Mouse (Mus musculus): ENCODE results near the gene Dnajc6.

Dnajc6 gene

DNA sequence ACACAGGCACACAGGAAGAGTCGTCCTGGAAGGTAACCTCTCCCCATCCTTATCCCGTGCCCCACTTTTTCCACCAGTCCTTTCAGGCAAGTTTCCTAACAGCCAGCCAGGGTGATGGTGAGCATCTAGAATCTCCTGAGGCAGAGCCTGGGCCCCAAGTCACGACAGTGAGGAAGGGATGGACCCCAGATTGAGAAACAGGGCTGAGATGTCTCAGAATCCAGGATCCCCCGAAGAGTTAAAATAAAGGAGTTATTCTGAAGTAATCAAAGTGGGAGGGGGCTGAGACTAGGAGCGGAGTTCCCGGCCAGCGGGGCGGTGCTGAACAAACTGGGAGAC, 150.4 kb downstream of the Dnajc6 start:
- DNase-seq, result no peak

DNA sequence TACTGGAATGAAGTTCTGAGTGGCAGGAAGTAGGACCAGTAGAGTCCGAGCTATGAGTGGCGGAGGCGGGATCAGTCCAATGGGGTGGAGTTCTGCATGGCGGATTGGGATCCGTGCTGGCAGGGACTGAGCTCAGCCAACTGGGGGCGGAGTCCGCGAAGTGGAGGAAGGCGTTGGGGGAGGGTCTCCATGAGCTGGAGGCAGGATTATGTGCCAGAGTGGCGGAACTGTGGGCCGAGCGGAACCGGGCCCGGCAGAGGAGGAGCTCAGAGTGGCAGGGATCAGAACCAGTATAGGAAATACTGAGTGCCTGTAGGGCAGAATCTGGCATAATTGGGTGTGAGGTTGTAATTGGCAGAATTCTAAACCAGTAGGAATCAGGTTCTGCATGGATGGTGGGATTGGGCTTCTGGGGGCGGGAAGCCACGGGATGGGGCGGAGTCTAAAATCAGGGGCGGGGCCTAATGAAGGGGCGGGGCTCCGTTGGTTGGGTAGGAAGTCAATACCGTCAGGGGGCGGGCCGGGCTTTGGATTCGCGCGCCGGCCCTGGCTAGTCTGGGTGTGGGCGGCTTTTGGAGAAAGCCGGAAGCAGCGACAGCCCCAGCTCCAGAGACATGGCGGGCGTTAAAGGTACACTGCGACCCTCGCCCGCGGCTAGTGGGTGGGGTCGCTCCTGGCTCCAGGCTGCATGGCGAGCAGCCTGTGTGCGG, 150.9 kb downstream of the Dnajc6 start, which contains the start of gene Leprot:
Gene Leprot (plus strand): TSS at position 523 of the 710 bp plus-strand sequence.
- peak; percentile 90 to 91 for DNase-seq

DNA sequence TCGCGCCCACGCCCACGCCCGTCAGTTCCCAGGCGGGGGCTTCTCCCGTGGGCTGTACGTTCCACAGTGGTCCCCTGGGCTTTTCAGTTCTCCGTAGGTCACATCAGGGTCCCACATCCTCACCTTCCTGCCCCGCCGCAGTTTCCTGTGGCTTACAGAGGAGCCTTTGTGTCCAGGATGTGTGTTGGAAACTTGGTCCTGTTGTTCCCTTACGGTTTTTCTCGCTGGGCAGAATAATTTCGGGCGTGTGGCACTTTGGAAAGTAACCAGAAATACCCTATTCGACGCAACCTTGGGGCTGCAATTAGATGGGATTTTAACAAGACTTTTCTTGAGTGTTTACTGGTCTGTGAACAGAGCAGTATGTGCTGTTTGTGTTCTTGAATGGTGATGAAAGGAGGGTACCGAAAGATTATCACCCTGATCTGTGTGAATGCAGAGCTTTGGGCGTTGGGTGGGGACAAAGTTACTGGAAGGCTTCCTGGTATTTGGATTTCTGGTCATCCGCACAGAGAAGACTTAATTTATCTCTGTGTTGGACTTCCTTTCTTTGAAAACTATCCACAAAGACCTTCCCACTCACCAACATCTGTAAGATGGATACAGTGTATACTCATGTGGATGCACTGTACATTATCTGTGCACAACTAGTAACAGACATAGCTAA, 151.7 kb downstream of the Dnajc6 start:
- no peak for DNase-seq

DNA sequence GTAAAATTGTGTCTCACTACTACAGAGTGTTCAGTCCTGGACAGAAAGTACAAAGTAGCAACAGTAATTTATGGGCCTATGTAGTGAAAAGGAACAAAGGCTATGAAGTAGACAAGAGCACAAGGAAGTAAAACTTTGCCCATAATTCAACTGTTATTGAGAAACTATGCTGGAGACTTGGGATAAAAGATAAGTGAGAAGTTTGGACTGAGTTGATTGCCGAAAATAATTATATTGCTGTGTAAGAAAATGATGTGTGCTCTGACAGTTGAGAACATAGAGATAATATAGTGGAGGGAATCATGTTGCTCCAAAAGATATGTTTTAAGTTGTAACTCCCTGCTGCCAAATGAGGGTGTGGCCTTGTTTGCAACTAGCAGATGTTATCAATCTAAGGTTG, 152.3 kb downstream of the Dnajc6 start:
- DNase-seq, result no peak

DNA sequence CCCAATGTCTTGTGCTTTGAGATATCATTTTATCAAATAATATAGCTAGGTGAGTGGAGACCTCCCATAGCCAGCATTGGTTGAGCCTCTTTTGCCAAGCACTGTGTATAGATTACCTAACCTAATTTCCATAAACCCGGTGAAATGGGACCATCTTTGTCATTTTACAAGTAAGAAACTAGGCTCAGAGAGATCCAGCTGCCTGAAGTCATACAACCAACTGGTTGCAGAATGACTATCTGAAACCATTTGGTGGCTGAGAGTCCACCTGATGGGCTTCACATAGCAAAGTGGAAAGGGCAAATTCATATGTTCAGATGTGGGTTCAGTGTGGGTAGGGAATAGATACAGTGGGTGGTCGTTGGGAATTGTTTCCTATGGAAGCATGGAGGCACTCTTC, 154.5 kb downstream of the Dnajc6 start:
- DNase-seq, result no peak

DNA sequence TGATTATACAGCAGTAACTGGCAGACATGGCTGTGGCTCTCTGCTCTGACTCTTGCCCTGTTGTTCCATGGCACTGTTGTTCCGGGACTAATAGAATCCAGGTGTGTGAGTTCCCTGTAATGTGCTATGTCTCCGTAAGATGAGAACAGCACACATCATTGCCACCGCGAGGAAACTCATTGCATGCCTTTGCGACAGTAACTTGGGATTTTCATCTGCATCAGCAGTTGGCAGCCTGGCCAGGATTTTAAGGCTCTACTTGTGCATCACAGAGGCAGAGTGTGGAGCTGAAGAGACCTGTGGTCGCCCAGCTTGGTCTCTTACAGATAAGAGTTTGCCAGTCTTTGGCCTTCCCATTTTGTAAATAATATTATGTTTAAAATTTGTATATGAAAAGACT, 157.8 kb downstream of the Dnajc6 start:
- DNase-seq, result no peak

DNA sequence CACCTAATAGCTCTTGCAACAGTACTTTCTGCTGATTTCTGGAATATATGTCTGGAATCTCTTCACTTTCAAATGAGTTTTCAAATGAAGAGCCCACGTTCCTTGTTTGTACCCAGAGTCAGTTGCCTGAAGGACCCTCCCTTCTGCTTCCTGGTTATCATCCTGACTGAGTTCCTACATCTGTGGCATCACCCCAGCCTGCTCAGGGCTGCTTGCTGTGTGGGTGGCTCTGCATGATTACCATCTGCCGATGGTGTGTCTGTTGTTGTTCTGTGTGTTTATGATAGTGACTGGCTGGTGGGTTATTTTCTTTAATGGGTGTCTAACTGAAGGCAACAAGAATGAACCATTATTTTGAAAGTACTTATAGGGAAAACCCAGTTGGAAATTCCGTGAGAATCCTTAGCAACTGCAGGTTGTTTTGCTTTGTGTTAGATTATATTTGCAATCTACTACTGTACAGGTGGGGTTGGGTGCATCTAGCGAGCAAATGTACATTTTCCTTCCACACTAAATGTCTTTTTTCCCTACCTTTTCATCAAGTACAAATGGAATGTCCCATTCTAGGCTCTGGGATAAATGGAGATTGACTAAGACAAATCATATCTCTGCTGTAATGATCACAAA, 158.5 kb downstream of the Dnajc6 start:
- no peak for DNase-seq

DNA sequence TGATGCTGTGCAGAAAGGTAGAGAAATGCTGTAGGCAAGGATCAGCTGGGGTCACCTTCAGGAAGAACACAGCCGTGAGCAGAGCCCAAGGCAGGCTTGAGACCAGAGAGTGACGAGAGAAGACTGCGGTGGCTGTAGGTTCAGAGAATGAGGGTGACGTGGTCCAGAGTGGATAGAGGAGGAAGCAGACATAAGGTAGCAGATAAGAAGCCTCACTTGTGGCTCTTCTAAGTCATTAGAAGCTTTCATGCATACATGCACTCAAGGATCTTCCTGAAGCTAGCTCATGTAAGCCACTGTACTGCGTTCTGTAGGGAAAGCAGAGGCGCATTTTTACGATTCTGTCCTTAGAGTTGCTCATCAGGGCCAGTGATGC, 159.0 kb downstream of the Dnajc6 start:
- no peak for DNase-seq

DNA sequence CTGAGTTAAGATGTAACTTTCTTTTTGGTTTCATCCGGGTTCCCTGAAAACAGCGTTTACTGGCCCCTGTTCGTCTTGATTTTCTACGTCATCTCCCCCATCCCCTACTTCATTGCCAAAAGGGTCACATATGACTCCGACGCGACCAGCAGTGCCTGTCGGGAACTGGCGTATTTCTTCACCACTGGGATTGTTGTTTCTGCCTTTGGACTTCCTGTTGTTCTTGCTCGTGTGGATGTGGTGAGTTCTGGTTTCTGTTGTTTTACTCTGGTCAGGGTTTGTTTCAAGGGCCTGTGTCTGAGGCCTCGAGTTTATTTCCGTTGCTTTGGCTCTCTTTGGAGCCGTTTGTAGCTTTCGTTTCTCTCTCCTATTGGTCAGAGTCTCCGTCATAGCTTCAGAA, 159.6 kb downstream of the Dnajc6 start:
- no peak for DNase-seq

DNA sequence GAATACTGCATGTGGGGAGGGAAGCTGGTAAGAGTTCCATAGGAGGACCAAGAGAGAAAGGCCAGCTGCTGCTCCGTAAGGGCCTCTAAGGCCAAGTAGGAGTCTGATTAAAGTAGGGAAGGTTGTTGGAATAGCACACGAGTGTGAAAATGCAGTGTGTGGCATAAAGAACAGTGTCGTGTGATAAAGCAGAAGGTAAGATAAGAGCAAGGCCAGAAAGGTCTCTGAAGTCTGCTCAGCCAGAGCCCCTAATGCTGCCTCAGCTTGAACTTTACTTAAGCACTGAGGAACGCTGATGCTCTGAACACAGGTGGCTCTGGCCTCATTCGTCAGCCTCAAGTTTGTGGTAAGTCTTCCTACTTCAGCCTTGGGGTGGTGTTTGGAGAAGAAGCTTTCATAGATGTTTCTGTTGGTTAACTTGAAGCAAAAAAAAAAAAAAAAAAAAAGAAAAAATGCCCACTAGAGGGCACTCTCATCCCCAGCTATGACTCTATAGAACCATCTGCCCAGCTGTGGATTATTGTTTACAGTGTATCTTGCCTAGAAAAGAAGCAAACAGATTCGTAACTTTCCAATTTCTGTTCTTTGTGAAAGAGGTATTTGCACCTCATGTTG, 160.6 kb downstream of the Dnajc6 start:
- DNase-seq, result no peak

DNA sequence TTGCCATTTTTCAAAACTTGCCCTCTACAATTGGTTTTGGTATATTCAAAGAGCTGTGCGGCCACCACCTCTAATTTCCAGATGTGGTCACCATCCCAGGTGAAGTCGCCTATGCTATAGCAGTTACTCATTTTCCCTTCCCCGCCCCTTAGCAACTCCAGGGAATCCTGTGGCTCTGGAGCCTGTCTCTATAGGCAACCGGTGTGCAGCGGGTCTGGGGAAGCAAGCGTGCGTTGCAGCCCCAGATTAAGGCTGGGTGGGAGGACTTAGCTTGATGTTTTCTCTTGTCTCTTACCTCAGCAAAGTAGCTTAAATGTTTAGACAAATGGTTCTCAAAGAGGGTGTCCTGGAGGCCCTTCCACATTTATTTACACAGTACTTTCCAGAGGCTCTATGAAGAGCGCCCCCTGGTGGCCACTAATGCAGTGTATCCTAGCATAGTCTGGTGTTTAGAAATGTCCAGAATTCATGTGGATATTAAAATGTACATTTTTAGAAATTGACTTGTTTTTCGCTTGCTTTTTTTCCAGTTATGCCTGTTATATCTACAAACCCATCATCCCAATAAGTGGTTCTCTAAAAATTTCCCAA, 167.8 kb downstream of the Dnajc6 start:
- peak in 1 of 2 experiments; percentile 66 for DNase-seq

DNA sequence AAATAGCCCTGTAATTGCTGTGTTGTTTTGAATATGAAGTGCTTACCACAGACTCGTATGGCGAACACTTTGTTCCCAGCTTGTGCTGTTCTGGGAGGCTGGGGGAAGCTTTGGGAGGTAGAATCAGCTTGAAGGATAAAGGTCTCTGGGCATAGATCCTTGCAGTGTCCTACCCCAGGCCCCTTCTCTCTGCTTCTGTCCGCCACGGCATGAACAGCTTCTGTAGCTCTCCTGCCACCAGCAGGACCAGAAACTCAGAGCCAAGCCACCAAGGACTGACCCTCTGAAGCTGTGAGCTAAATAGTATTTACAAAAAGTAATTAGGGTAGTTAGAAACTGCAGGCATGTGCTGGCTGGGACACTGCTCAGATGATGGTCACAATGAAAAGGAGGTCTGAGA, 168.3 kb downstream of the Dnajc6 start:
- no peak for DNase-seq

DNA sequence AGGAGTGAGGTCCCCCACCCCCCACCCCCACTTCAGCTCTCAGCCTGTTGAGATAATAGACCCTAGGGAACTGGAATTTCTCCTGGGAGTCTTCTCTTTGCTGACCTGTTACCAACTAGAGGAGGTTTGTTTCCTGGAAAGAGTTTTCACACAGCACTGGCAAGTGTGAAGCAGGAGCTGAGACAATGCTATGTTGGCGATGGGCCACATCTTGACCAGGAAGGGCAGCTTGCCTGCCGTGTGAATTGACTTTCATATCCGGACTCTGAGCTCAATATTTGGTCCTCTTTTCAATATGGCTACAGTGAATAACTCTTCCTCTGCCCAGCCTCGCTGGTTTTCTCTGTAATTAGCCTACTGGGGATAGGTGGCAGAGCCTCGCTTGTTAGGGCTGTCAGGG, 172.7 kb downstream of the Dnajc6 start:
- no peak for DNase-seq

DNA sequence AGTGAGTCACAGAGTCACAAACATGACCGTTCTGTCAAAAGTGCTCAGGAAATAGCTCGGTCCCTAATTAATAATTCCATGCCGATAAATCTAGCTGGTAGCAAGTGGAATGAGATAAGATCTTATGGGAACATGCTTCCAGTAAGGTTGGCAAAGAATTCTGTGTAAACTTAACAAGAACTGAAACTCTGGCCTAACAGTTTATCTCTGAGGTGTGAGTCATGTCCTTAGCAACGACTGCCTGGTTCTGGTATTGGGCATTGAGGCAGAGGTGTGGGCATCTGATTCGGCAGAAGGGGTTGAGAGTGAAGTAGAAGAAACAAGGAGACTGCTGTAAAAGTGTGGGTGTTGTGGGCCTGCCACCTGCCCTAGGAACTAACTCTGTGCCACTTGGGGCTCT, 173.4 kb downstream of the Dnajc6 start:
- DNase-seq, result no peak

DNA sequence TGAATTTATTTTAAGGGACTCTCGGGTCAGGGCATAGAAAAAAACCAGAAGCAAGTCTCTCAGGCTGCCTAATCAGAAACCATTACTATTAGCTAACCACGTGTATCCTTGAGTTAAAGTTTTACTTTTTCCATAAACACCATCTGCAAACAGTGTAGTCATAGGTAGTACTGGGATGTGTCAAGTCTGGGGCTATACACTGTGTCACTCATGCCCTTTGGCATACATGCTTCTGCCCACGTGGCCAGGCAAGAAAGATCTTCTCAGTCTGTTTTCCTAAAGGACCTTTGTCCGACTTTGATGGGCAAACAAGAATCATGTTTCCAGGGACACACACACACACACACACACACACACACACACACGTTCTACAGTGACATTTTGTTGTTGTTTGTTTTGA, 178.3 kb downstream of the Dnajc6 start:
- DNase-seq, result no peak

DNA sequence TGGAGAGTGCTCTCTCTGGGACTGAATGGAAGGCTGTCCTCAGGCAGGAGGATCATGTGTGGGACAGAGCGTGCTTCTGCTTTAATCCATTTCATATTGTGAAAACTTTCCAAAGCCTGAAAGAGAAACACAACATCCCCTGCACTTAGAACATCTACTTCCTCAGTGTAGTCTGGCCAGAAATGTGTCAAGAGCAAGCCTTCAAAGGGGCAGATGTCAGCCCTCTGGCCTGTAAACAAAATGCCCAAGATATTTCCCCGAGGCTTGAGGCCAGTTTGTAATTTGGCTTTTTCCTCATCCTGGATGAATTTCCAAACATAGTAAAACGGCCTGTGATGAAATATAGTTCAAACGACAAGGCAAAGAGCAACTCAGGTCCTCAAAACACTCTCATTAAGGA, 179.3 kb downstream of the Dnajc6 start:
- no peak for DNase-seq

DNA sequence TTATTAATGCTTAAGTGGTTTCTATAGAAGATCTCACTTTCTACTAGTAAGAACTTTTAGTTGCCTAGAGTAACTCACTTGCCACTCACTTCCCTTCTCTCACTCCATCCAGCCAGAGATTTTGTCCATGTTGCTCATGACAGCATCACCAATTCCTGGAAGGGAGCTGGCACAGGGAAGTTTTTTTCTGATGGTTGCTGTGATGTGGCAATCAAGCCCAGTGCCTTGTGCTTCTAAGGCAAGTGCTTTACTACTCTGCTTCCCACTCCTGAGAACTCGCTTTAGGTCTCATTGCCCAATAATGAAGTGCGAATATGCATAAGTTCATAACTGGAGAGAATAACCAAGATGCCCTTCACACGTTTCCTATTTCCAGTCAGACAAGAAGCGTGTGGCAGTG, 186.2 kb downstream of the Dnajc6 start:
- DNase-seq, result no peak

DNA sequence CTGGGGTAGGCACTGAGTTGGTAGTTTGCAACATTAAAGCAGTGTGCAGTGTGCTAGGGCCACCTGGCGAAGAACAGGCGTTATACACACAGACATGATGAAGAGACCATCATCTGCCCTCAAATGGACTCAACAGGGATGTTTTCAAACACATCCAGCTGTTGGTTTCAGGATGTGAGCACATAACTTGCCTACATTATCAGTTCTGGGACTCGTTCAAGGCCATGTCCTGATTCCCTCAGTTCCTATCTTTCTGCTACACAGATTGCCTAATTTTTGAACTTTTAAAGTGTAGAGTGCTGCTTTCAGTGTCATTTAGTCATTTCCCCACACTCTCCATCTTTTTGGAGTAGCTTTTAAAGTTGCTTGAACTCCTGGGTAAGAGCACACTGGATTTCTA, 186.6 kb downstream of the Dnajc6 start:
- no peak for DNase-seq

DNA sequence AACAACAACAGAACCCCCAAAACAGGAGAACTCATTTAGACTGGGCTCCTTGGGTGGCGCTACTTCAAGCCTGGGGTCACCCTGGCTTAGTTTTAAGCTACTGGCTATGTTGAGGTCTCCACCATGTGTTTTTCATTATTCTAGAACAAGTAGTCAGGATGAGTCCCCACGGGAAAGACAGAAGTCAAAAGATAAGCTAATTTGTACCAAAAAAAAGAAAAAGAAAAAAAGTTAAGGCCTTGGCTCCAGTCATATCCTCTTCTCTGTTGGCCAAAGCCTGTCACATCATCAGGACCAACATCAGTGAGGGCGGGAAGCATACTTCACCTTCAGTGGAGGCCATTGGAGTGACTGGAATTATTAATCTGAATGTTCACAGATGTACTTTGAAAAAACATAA, 188.4 kb downstream of the Dnajc6 start:
- no peak for DNase-seq

DNA sequence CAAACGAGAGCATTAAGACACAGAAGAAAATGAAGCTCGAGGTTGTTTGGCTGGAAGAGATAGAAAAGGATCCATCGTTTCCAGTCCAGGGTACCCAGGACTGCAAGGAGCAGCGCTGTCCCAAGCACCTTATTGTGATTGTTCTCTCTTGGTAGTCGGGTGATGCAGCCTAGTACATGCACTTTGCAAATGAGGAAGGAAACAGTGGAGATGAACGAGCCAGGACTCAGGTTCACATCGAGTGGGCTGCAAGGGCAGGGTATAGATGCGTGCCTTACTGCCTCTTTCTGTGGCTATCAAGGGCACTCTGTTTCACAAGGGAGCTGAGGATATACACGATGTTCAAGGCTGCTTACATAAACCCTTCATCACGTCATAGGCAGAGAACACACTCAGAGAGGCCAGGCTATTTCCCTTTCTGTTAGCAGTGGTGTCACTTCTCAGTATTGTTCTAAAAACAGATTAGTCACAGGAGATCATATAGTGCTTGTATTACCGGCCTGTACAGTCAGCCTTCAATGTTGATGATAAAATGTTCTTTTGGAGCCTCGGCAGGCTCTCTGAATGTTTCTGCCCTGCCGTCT, 189.9 kb downstream of the Dnajc6 start:
- no peak for DNase-seq

DNA sequence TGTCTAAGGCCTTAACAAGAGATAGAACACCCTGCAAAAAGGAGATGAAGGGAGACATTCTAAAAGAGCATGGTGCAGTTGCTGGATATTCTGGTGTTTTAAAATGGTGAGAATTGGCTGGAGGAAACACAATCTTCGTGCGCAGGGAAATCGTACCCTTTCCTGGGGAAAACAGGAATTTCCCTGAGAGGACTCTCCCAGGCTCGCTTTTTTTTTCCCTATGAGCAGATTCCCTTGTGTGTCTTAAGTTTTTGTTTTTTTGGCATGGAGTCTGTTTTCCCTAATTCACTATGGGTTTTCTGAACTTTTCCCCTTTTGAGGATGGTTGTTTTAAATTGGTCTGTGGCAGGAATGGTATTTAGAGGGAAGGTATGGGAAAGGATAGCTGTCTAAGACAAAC, 192.8 kb downstream of the Dnajc6 start:
- no peak for DNase-seq

DNA sequence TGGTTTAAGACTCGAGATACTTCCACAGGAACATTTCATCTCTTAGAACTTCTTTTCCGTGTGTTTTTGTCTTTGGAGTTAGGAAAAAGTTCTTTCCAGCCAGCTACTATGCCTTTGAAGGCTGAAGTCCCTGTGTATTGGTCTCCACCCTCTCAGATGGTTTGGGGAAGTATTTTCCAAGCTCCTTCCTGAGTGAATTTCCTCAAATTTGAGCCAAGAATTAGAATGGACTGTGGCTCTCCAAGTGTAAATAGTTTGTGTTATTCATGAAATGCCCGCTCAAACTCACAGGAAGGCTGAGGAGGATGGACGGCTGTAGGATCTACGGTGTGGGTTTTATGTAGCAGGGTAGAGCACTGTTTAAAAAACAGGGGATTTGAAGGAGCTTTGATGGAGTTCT, 193.2 kb downstream of the Dnajc6 start:
- no peak for DNase-seq
